Mouse (Mus musculus) liver, embryonic 16.5 days (tissue): Measurements from ENCODE around the gene Ldlrad1. TPM values are rescaled to one million over a fixed set of nuclear protein-coding genes. Genes with fewer than 3 reads are reported as not detected.

ENCODE experiments used
- polyA plus RNA-seq: library from polyadenylated mRNA; unstranded; fragments of >200 nt; fragmentation: Nextera tagmentation; extraction: Ambion mirVana; gene quantifications from 2 replicates; pipeline ENCODE4 v1.2.1, GENCODE M21; 2015

Gene Ldlrad1
- polyA plus RNA-seq, 1 experiment from 2014 or later: not detected

Other genes with a start within 250 kb of the Ldlrad1 start
- gene Mrpl37, start 142.3 kb upstream of the Ldlrad1 start, polyA plus RNA-seq: 45.5 and 47.7 TPM in 2 replicates
- gene Cyb5rl, start 142.2 kb upstream of the Ldlrad1 start, polyA plus RNA-seq: 1.3 and 1.8 TPM in 2 replicates
- gene Cdcp2, start 112.3 kb upstream of the Ldlrad1 start, polyA plus RNA-seq: not detected in 2 replicates
- 196 and 197 TPM in 2 replicates for gene Tmem59, start 30.8 kb upstream of the Ldlrad1 start, polyA plus RNA-seq
- 11.7 and 19.8 TPM in 2 replicates for gene Tceanc2, start 30.1 kb upstream of the Ldlrad1 start, polyA plus RNA-seq
- gene Lrrc42, start 44.4 kb downstream of the Ldlrad1 start, polyA plus RNA-seq: 13.6 and 14.4 TPM in 2 replicates
- gene Hspb11, start 44.4 kb downstream of the Ldlrad1 start, polyA plus RNA-seq: 6.4 and 8.1 TPM in 2 replicates
- 0.08 and 0.15 TPM in 2 replicates for gene Dio1, start 98.0 kb downstream of the Ldlrad1 start, polyA plus RNA-seq
- gene Yipf1, start 105.2 kb downstream of the Ldlrad1 start, polyA plus RNA-seq: 21.6 and 22.4 TPM in 2 replicates
- 13.0 and 13.1 TPM in 2 replicates for gene Ndc1, start 158.6 kb downstream of the Ldlrad1 start, polyA plus RNA-seq
- 0.18 and 0.55 TPM in 2 replicates for gene Glis1, start 225.4 kb downstream of the Ldlrad1 start, polyA plus RNA-seq